Mouse (Mus musculus): Measurements from ENCODE around the gene Vps25. TPM values are rescaled to one million over a fixed set of nuclear protein-coding genes. Genes with fewer than 3 reads are reported as not detected.
A peak's percentile ranks its signal among the peaks of the same experiment; 100 is the strongest.

The Vps25 gene
- total and polyA plus RNA-seq, 3 experiments: 75.5 to 107 TPM; not detected in 1

- no peaks in the 10 kb centered on the region for H3K9me3 ChIP-seq (replicated peaks; ENCODE audit: insufficient read depth, low read length)
- H3K9ac ChIP-seq (ENCODE audit: control insufficient read depth, low read depth, low read length, poor library complexity, severe bottlenecking): peak within 1 kb of the TSS; percentile 80
- no peaks in the 10 kb centered on the region; a peak in 1 of 4 replicates for H3K27me3 ChIP-seq (ENCODE audit: control insufficient read depth in 1 of 2, insufficient read depth in 2 of 2, low read length in 2 of 2)
- H3K4me1 ChIP-seq (ENCODE audit: control insufficient read depth in 1 of 2, insufficient read depth in 2 of 2, low read length in 2 of 2): peaks cover 3 to 20% of the 10 kb centered on the region in 2 experiments; a peak in 3 of 4 replicates
- DNase-seq (ENCODE audit: low read depth, low spot score): peak; percentile 78
- no peak; the same call in 1 of the 2 replicates for TF ChIP-seq POLR2AphosphoS5 (IDR thresholded peaks at IDR 0.05; ENCODE audit: borderline replicate concordance, low read depth, low read length)
- TF ChIP-seq ELF1 (IDR thresholded peaks at IDR 0.05; ENCODE audit: low read depth, low read length): no peak
- TF ChIP-seq JUND (IDR thresholded peaks at IDR 0.05; ENCODE audit: low read depth, low read length): no peak
- no peak for TF ChIP-seq USF1 (IDR thresholded peaks at IDR 0.05; ENCODE audit: low read depth, low read length)
- peak; percentile 43; the same call in 1 of the 2 replicates for TF ChIP-seq MAX (IDR thresholded peaks at IDR 0.05; ENCODE audit: low read length)
- no peak for TF ChIP-seq RAD21 (IDR thresholded peaks at IDR 0.05; ENCODE audit: low read depth, low read length)
- TF ChIP-seq GABPA (IDR thresholded peaks at IDR 0.05; ENCODE audit: low read depth, low read length): no peak
- TF ChIP-seq POLR2AphosphoS2 (IDR thresholded peaks at IDR 0.05; ENCODE audit: low read length): no peak; the same call in 1 of the 2 replicates
- TF ChIP-seq MXI1 (IDR thresholded peaks at IDR 0.05; ENCODE audit: low read depth, low read length): no peak; the same call in 1 of the 2 replicates
- no peak for TF ChIP-seq CTCF (IDR thresholded peaks at IDR 0.05 in 2 of 3, conservative IDR thresholded peaks at IDR 0.05 in 1 of 3; ENCODE audit: control insufficient read depth in 1 of 3, insufficient read depth in 1 of 3, low read depth in 2 of 3, low read length in 3 of 3, poor library complexity in 1 of 3, severe bottlenecking in 1 of 3)
- TF ChIP-seq NRF1 (IDR thresholded peaks at IDR 0.05; ENCODE audit: insufficient read depth, low read depth, low read length, poor library complexity, severe bottlenecking): no peak
- no peak for TF ChIP-seq MEF2A (IDR thresholded peaks at IDR 0.05; ENCODE audit: extremely low read depth, insufficient replicate concordance, low read depth, low read length, poor library complexity, severe bottlenecking)
- TF ChIP-seq MYB (IDR thresholded peaks at IDR 0.05; ENCODE audit: low read depth, low read length): peak; percentile 28; the same call in 1 of the 2 replicates
- no peak for TF ChIP-seq USF2 (IDR thresholded peaks at IDR 0.05; ENCODE audit: borderline replicate concordance in 1 of 2, insufficient read depth in 1 of 2, low read depth in 1 of 2, low read length in 2 of 2)
- TF ChIP-seq RCOR1 (IDR thresholded peaks at IDR 0.05; ENCODE audit: low read depth, low read length): peak; percentile 63
- TF ChIP-seq NELFE (IDR thresholded peaks at IDR 0.05; ENCODE audit: low read depth, low read length): no peak; the same call in 1 of the 2 replicates
- peak; percentile 89 for TF ChIP-seq TCF12 (IDR thresholded peaks at IDR 0.05; ENCODE audit: low read depth, low read length)
- TF ChIP-seq POLR2A (IDR thresholded peaks at IDR 0.05; ENCODE audit: control insufficient read depth in 1 of 2, insufficient read depth in 1 of 2, low read depth in 1 of 2, low read length in 2 of 2, poor library complexity in 1 of 2): peak; percentile 51 to 58; a peak in 2 of 4 replicates
- TF ChIP-seq ETS1 (IDR thresholded peaks at IDR 0.05; ENCODE audit: low read depth, low read length): peak; percentile 40; the same call in 1 of the 2 replicates
- no peak for TF ChIP-seq ZMIZ1 (IDR thresholded peaks at IDR 0.05; ENCODE audit: low read depth, low read length)
- no peak for TF ChIP-seq ZNF384 (IDR thresholded peaks at IDR 0.05; ENCODE audit: low read depth, low read length)
- TF ChIP-seq UBTF (IDR thresholded peaks at IDR 0.05; ENCODE audit: borderline replicate concordance, insufficient read depth, low read depth, low read length): no peak
- TF ChIP-seq BHLHE40 (IDR thresholded peaks at IDR 0.05; ENCODE audit: borderline replicate concordance, low read depth, low read length): no peak
- TF ChIP-seq EP300 (IDR thresholded peaks at IDR 0.05; ENCODE audit: low read depth in 1 of 2, low read length in 2 of 2): peak; percentile 76 to 83
- TF ChIP-seq HCFC1 (IDR thresholded peaks at IDR 0.05; ENCODE audit: low read depth, low read length): peak; percentile 58
- TF ChIP-seq GATA1 (IDR thresholded peaks at IDR 0.05; ENCODE audit: low read depth, low read length): peak; percentile 85
- TF ChIP-seq SIN3A (IDR thresholded peaks at IDR 0.05; ENCODE audit: low read length): peak; percentile 53
- TF ChIP-seq SMC3 (IDR thresholded peaks at IDR 0.05; ENCODE audit: low read depth, low read length): peak; percentile 26; the same call in 1 of the 2 replicates
- TF ChIP-seq CHD2 (IDR thresholded peaks at IDR 0.05; ENCODE audit: low read length): peak; percentile 68
- peak; percentile 75 for TF ChIP-seq MAZ (IDR thresholded peaks at IDR 0.05; ENCODE audit: low read depth, low read length)
- TF ChIP-seq MAFK (IDR thresholded peaks at IDR 0.05; ENCODE audit: borderline replicate concordance, low read depth, low read length): no peak
- no peak for TF ChIP-seq CHD1 (IDR thresholded peaks at IDR 0.05; ENCODE audit: low read depth, low read length)
- peak; percentile 93 for TF ChIP-seq TAL1 (IDR thresholded peaks at IDR 0.05; ENCODE audit: low read length)
- H3K27ac ChIP-seq (ENCODE audit: control insufficient read depth, low read depth, low read length): peak within 1 kb of the TSS; percentile 23
- peaks cover 3% of the 10 kb centered on the region; the same call in 1 of the 2 replicates for H3K79me2 ChIP-seq (ENCODE audit: control insufficient read depth, insufficient read depth, low read length, poor library complexity)
- peaks cover 0 to 10% of the 10 kb centered on the region in 2 experiments; a peak in 2 of 4 replicates for H3K36me3 ChIP-seq (ENCODE audit: control insufficient read depth in 1 of 2, insufficient read depth in 2 of 2, low read length in 2 of 2)
- peak within 1 kb of the TSS; percentile 72 to 80 for H3K4me3 ChIP-seq (ENCODE audit: control insufficient read depth in 1 of 2, insufficient read depth in 1 of 2, low read depth in 2 of 2, low read length in 2 of 2)
These were observed 6.7 kb downstream of the Vps25 start, which contains the start of gene Wnk4 for GRCm38 (mm10) chr11:101259948-101260825. Gene Wnk4 (plus strand): TSS chr11:101260567.

All from MEL (cell line).